Mouse (Mus musculus) embryonic facial prominence, embryonic 13.5 days (tissue): ENCODE measurements around the gene Dnase1l3. TPM values are rescaled to one million over a fixed set of nuclear protein-coding genes. Genes with fewer than 3 reads are reported as not detected.

Experiments
- ATAC-seq: fragments of 200-750 bp; cut with Nextera tagmentation; 2 replicates; pipeline ENCODE4 v1.8.0; 2017; ENCODE audit warnings: low read depth; ENCODE audit not compliant: insufficient number of reproducible peaks, insufficient read depth, low FRiP score, low TSS enrichment
- H3K27ac ChIP-seq: fragments of 300-500 bp; sonication (generic); 2 replicates; pipeline ENCODE4 v1.5.1; 2015; ENCODE audit warnings: moderate library complexity, mild to moderate bottlenecking, inconsistent platforms
- H3K27me3 ChIP-seq: fragments of 300-500 bp; sonication (generic); 2 replicates; pipeline ENCODE4 v1.6.1; 2015; ENCODE audit warnings: mild to moderate bottlenecking, inconsistent platforms
- H3K36me3 ChIP-seq: fragments of 300-500 bp; sonication (generic); 2 replicates; pipeline ENCODE4 v1.6.1; 2015; ENCODE audit warnings: mild to moderate bottlenecking, inconsistent platforms
- H3K4me1 ChIP-seq: fragments of 300-500 bp; sonication (generic); 2 replicates; pipeline ENCODE4 v1.6.1; 2015; ENCODE audit warnings: inconsistent platforms
- H3K4me2 ChIP-seq: fragments of 300-500 bp; sonication (generic); 2 replicates; pipeline ENCODE4 v1.6.1; 2015; ENCODE audit warnings: moderate library complexity, mild to moderate bottlenecking, inconsistent platforms
- H3K4me3 ChIP-seq: fragments of 300-500 bp; sonication (generic); 2 replicates; pipeline ENCODE4 v1.5.1; 2015; ENCODE audit warnings: mild to moderate bottlenecking, inconsistent platforms
- H3K9ac ChIP-seq: fragments of 300-500 bp; sonication (generic); 2 replicates; pipeline ENCODE4 v1.6.1; 2015; ENCODE audit warnings: mild to moderate bottlenecking, inconsistent platforms
- H3K9me3 ChIP-seq: fragments of 300-500 bp; sonication (generic); 2 replicates; pipeline ENCODE4 v1.6.1; 2016; ENCODE audit warnings: inconsistent platforms
- WGBS: fragments of 180-500 bp; shearing (Covaris S2); methylation state at CpG from one replicate; pipeline ENCODE4 v1.1.7; 2015; ENCODE audit warnings: mixed read lengths; 5-methylcytosine and 5-hydroxymethylcytosine counted together
- polyA plus RNA-seq: library from polyadenylated mRNA; unstranded; fragments of >200 nt; fragmentation: Nextera tagmentation; extraction: Ambion mirVana; gene quantifications from 2 replicates; pipeline ENCODE4 v1.2.1, GENCODE M21; 2015

The Dnase1l3 gene
- polyA plus RNA-seq, 1 experiment from 2014 or later = 0.10 TPM

- Histone ChIP-seq H3K9me3 (no peaks in the 10 kb centered on the region), H3K27ac (no peak overlapping the region)
These were observed 70.7 kb downstream of the Dnase1l3 start for GRCm38 (mm10) chr14:7923635-7924034.

GRCm38 (mm10) chr14:7921459-7921858, 72.9 kb downstream of the Dnase1l3 start:
- H3K9ac ChIP-seq = no peak overlapping the region
- peaks cover 95% of the 10 kb centered on the region for H3K36me3 ChIP-seq
- no peak for ATAC-seq
- H3K9me3 ChIP-seq = no peaks in the 10 kb centered on the region
- H3K4me1 ChIP-seq = no peaks in the 10 kb centered on the region
- H3K27ac ChIP-seq = no peak overlapping the region
- no peak overlapping the region for H3K4me2 ChIP-seq
- H3K27me3 ChIP-seq = no peaks in the 10 kb centered on the region
- 86% methylated on average over 5 of the region's 5 CpGs for WGBS
- no peak overlapping the region for H3K4me3 ChIP-seq

More at GRCm38 (mm10) chr14:7923635-7924034, 70.7 kb downstream of the Dnase1l3 start:
- Histone ChIP-seq H3K36me3 (peaks cover 87% of the 10 kb centered on the region), H3K4me1 (no peaks in the 10 kb centered on the region), H3K4me2 (no peak overlapping the region), H3K27me3 (no peaks in the 10 kb centered on the region), H3K9ac (no peak overlapping the region), H3K4me3 (no peak overlapping the region)
- no peak for ATAC-seq

GRCm38 (mm10) chr14:7919921-7920320, 74.5 kb downstream of the Dnase1l3 start:
- Histone ChIP-seq H3K4me2 (no peak overlapping the region), H3K4me3 (no peak overlapping the region), H3K9me3 (no peaks in the 10 kb centered on the region), H3K27ac (no peak overlapping the region), H3K36me3 (peaks cover 95% of the 10 kb centered on the region), H3K9ac (no peak overlapping the region), H3K27me3 (no peaks in the 10 kb centered on the region), H3K4me1 (no peaks in the 10 kb centered on the region)
- ATAC-seq = no peak
- 79% methylated on average over 4 of the region's 4 CpGs for WGBS

- no peaks in the 10 kb centered on the region for H3K4me1 ChIP-seq
- H3K9ac ChIP-seq = no peak overlapping the region
- H3K4me2 ChIP-seq = no peak overlapping the region
- no peak overlapping the region for H3K4me3 ChIP-seq
- H3K27ac ChIP-seq = no peak overlapping the region
- H3K27me3 ChIP-seq = no peaks in the 10 kb centered on the region
- H3K36me3 ChIP-seq = peaks cover 96% of the 10 kb centered on the region
- no peak for ATAC-seq
- H3K9me3 ChIP-seq = no peaks in the 10 kb centered on the region
- 93% methylated on average over 5 of the region's 5 CpGs for whole genome bisulfite sequencing
These were observed 75.1 kb downstream of the Dnase1l3 start for GRCm38 (mm10) chr14:7919309-7919708.

- ATAC-seq = no peak
- 81% methylated on average over 6 of the region's 6 CpGs for WGBS
- no peak overlapping the region for H3K4me2 ChIP-seq
- peaks cover 93% of the 10 kb centered on the region for H3K36me3 ChIP-seq
- no peaks in the 10 kb centered on the region for H3K9me3 ChIP-seq
- H3K4me3 ChIP-seq = no peak overlapping the region
- no peak overlapping the region for H3K9ac ChIP-seq
- H3K27me3 ChIP-seq = no peaks in the 10 kb centered on the region
- H3K4me1 ChIP-seq = 0 out of 2 replicates have a peak, but pooled peaks cover 1% of the 10 kb centered on the region
- no peak overlapping the region for H3K27ac ChIP-seq
These were observed 76.0 kb downstream of the Dnase1l3 start for GRCm38 (mm10) chr14:7918150-7918991.

Other genes starting within 250 kb of the Dnase1l3 start
- gene Gm26661, start 203.0 kb downstream of the Dnase1l3 start, polyA plus RNA-seq = not detected in 2 replicates
- 23.9 and 30.7 TPM in 2 replicates for gene Flnb, start 176.6 kb downstream of the Dnase1l3 start, polyA plus RNA-seq
- gene Gm45521, start 37.3 kb downstream of the Dnase1l3 start, polyA plus RNA-seq = not detected in 2 replicates
- 23.9 and 24.2 TPM in 2 replicates for gene Abhd6, start 8.3 kb upstream of the Dnase1l3 start, polyA plus RNA-seq
- 59.5 and 64.3 TPM in 2 replicates for gene Rpp14, start 85.8 kb upstream of the Dnase1l3 start, polyA plus RNA-seq
- 34.3 and 39.0 TPM in 2 replicates for gene Pxk, start 103.6 kb upstream of the Dnase1l3 start, polyA plus RNA-seq
- 203 TPM in 2 replicates for gene Pdhb, start 178.5 kb upstream of the Dnase1l3 start, polyA plus RNA-seq
- gene Kctd6, start 219.6 kb upstream of the Dnase1l3 start, polyA plus RNA-seq = 3.5 and 7.5 TPM in 2 replicates